8 mouse cellular contexts compared by ENCODE assay signal in genomic region chr9:24119423-24119822, GRCm38 (mm10). TPM values are rescaled to one million over a fixed set of nuclear protein-coding genes. Genes with fewer than 3 reads are reported as not detected.
A peak's percentile ranks its signal among the peaks of the same experiment; 100 is the strongest.
DNase-seq lines count a peak whose midpoint lies in the region; ATAC-seq and TF ChIP-seq lines count a peak whose summit lies in the region.

No protein-coding gene starts in this region.

- H3K9me3 ChIP-seq in heart, embryonic 12.5 days (replicated peaks), result no peaks in the 10 kb centered on the region
- H3K9me3 ChIP-seq in MEL (replicated peaks; ENCODE audit: insufficient read depth, low read length), result no peaks in the 10 kb centered on the region
- H3K9me3 ChIP-seq in limb, embryonic 14.5 days (ENCODE audit: control insufficient read depth, low read length), result no peaks in the 10 kb centered on the region

- no peak overlapping the region for H3K9ac ChIP-seq in heart, embryonic 12.5 days
- H3K9ac ChIP-seq in MEL (ENCODE audit: control insufficient read depth, low read depth, low read length, poor library complexity, severe bottlenecking), result no peak overlapping the region
- H3K9ac ChIP-seq in limb, embryonic 14.5 days (ENCODE audit: low read depth, low read length, severe bottlenecking), result no peak overlapping the region

- H3K36me3 ChIP-seq in heart, embryonic 12.5 days, result no peaks in the 10 kb centered on the region
- no peaks in the 10 kb centered on the region for H3K36me3 ChIP-seq in MEL (ENCODE audit: control insufficient read depth in 1 of 2, insufficient read depth in 2 of 2, low read length in 2 of 2)
- no peaks in the 10 kb centered on the region for H3K36me3 ChIP-seq in limb, embryonic 14.5 days (ENCODE audit: control insufficient read depth, insufficient read depth, low read length)

- no peaks in the 10 kb centered on the region for H3K27me3 ChIP-seq in heart, embryonic 12.5 days (replicated peaks)
- peaks cover 0 to 2% of the 10 kb centered on the region in 2 experiments; a peak in 1 of 4 replicates for H3K27me3 ChIP-seq in MEL (ENCODE audit: control insufficient read depth in 1 of 2, insufficient read depth in 2 of 2, low read length in 2 of 2)
- H3K27me3 ChIP-seq in limb, embryonic 14.5 days (ENCODE audit: control insufficient read depth, insufficient read depth, low read length), result no peaks in the 10 kb centered on the region

- H3K4me2 ChIP-seq in heart, embryonic 12.5 days, result no peak overlapping the region
- no peak overlapping the region for H3K4me2 ChIP-seq in limb, embryonic 14.5 days (replicated peaks; ENCODE audit: low read depth, low read length, severe bottlenecking)

- peak; percentile 57 to 95 (median 79) for TF ChIP-seq CTCF in MEL (IDR thresholded peaks at IDR 0.05 in 2 of 3, conservative IDR thresholded peaks at IDR 0.05 in 1 of 3; ENCODE audit: control insufficient read depth in 1 of 3, insufficient read depth in 1 of 3, low read depth in 2 of 3, low read length in 3 of 3, poor library complexity in 1 of 3, severe bottlenecking in 1 of 3)

- TF ChIP-seq EP300 in MEL (IDR thresholded peaks at IDR 0.05; ENCODE audit: low read depth in 1 of 2, low read length in 2 of 2), result no peak

- ATAC-seq in heart, embryonic 12.5 days (ENCODE audit: insufficient number of reproducible peaks, low FRiP score), result no peak
- peak; percentile 59; the same call in 1 of the 2 replicates for ATAC-seq in granulocyte monocyte progenitor cell, adult 5-6 weeks (replicated peaks; ENCODE audit: poor library complexity, severe bottlenecking)
- no peak for ATAC-seq in limb, embryonic 14.5 days (ENCODE audit: low FRiP score, low read depth)

- peak; percentile 3 to 5 for DNase-seq in heart, postnatal 36 days
- peak; percentile 69 for DNase-seq in MEL (ENCODE audit: low read depth, low spot score)
- peak; percentile 4 for DNase-seq in cerebellum, adult 11-12 months
- DNase-seq in limb, embryonic 14.5 days (ENCODE audit: low spot score), result peak; percentile 32
- peak; percentile 9 for DNase-seq in right cerebral cortex, postnatal 14 days
- DNase-seq in ovary, postnatal 10 days (ENCODE audit: low spot score), result no peak

- H3K4me3 ChIP-seq in heart, embryonic 12.5 days, result no peak overlapping the region
- no peak overlapping the region for H3K4me3 ChIP-seq in MEL (ENCODE audit: control insufficient read depth in 1 of 2, insufficient read depth in 1 of 2, low read depth in 2 of 2, low read length in 2 of 2)
- H3K4me3 ChIP-seq in limb, embryonic 14.5 days (replicated peaks; ENCODE audit: low read length), result no peak overlapping the region

- no peak; the same call in none of the 2 replicates for TF ChIP-seq RAD21 in MEL (IDR thresholded peaks at IDR 0.05; ENCODE audit: low read depth, low read length)

- H3K79me2 ChIP-seq in MEL (ENCODE audit: control insufficient read depth, insufficient read depth, low read length, poor library complexity), result no peaks in the 10 kb centered on the region

- no peak overlapping the region for H3K27ac ChIP-seq in heart, embryonic 12.5 days (ENCODE audit: poor library complexity, severe bottlenecking)
- H3K27ac ChIP-seq in MEL (ENCODE audit: control insufficient read depth, low read depth, low read length), result no peak overlapping the region
- H3K27ac ChIP-seq in limb, embryonic 14.5 days (replicated peaks; ENCODE audit: low read depth, low read length), result no peak overlapping the region

- 24% methylated on average over 4 of the region's 4 CpGs for WGBS in heart, embryonic 12.5 days
- WGBS in limb, embryonic 14.5 days, result 49% methylated on average over 4 of the region's 4 CpGs

- intact Hi-C loops in heart, postnatal 36 days (cut with DNase I), result loop anchor here (1.0 kb wide), 1 partner anchor 398 kb away; no protein-coding TSS in a partner anchor

- no peak for TF ChIP-seq POLR2A in MEL (IDR thresholded peaks at IDR 0.05; ENCODE audit: control insufficient read depth in 1 of 2, insufficient read depth in 1 of 2, low read depth in 1 of 2, low read length in 2 of 2, poor library complexity in 1 of 2)
- no peak for TF ChIP-seq POLR2A in limb, embryonic 14.5 days (IDR thresholded peaks at IDR 0.05; ENCODE audit: borderline replicate concordance, extremely low read depth, insufficient read depth, insufficient read length)

- H3K4me1 ChIP-seq in heart, embryonic 12.5 days (replicated peaks), result no peaks in the 10 kb centered on the region
- H3K4me1 ChIP-seq in MEL (ENCODE audit: control insufficient read depth in 1 of 2, insufficient read depth in 2 of 2, low read length in 2 of 2), result no peaks in the 10 kb centered on the region
- no peaks in the 10 kb centered on the region for H3K4me1 ChIP-seq in limb, embryonic 14.5 days (ENCODE audit: control insufficient read depth, insufficient read depth, low read length)

TF ChIP-seq in MEL, 35 proteins besides CTCF, POLR2A, EP300 and RAD21:
- TF ChIP-seq SMC3 (IDR thresholded peaks at IDR 0.05; ENCODE audit: low read depth, low read length), result peak; percentile 99
- TF ChIP-seq ZC3H11A (IDR thresholded peaks at IDR 0.05; ENCODE audit: low read depth, low read length), result peak; percentile 96
- TF ChIP-seq TBP (IDR thresholded peaks at IDR 0.05; ENCODE audit: low read depth, low read length), result no peak
- no peak for TF ChIP-seq MAZ (IDR thresholded peaks at IDR 0.05; ENCODE audit: low read depth, low read length)

RNA-seq across cellular contexts. Expression of gene Npsr1, which starts 21.6 kb away (rescaled TPM):
- not detected for total RNA-seq in heart, postnatal 36 days (2021)
- not detected in 2 replicates for polyA plus RNA-seq in heart, embryonic 12.5 days (2016; fragmentation: Nextera tagmentation; extraction: Ambion mirVana)
- not detected in 2 replicates for total RNA-seq in MEL (2012; rRNA removed)
- under 1 TPM in 1 of 2 experiments, not detected in 1; 0.08 TPM for polyA plus RNA-seq in MEL (2012; ENCODE audit: insufficient read depth in 1 of 2, insufficient read length in 2 of 2, low read depth in 1 of 2, low replicate concordance in 2 of 2, missing spikeins in 1 of 2)
- not detected in 2 replicates for total RNA-seq in granulocyte monocyte progenitor cell, adult 5-6 weeks (2014; fragmentation: Nextera tagmentation)
- total RNA-seq in granulocyte monocyte progenitor cell, adult 5-6 weeks (2017), result not detected in 2 replicates
- polyA plus RNA-seq in limb, embryonic 14.5 days (2012; rRNA removed), result not detected in 2 replicates
- not detected in 2 replicates for polyA plus RNA-seq in limb, embryonic 14.5 days (2014; fragmentation: Nextera tagmentation; extraction: Ambion mirVana)
